Mouse (Mus musculus) stomach, postnatal 0 days (tissue): ENCODE results near the gene Ntm. TPM values are rescaled to one million over a fixed set of nuclear protein-coding genes. Genes with fewer than 3 reads are reported as not detected.

ENCODE experiments used
- ATAC-seq: fragments of 200-750 bp; cut with Nextera tagmentation; 2 replicates; pipeline ENCODE4 v1.8.0; 2017; ENCODE audit not compliant: low FRiP score, low TSS enrichment
- DNase-seq: peaks from one replicate; pipeline ENCODE4 v3.0.0-alpha.2; 2016; ENCODE audit warnings: low spot score
- H3K27ac ChIP-seq: fragments of 300-500 bp; sonication (generic); replicated peaks from 2 replicates; pipeline ENCODE4 v1.5.1; 2014; ENCODE audit warnings: mild to moderate bottlenecking, control low read depth
- H3K27me3 ChIP-seq: fragments of 300-500 bp; sonication (generic); 2 replicates; pipeline ENCODE4 v1.6.1; 2014; ENCODE audit warnings: low read length; ENCODE audit not compliant: control insufficient read depth, insufficient read depth
- H3K36me3 ChIP-seq: fragments of 300-500 bp; sonication (generic); 2 replicates; pipeline ENCODE4 v1.6.1; 2014; ENCODE audit warnings: low read length, mixed read lengths; ENCODE audit not compliant: control insufficient read depth, insufficient read depth
- H3K4me1 ChIP-seq: fragments of 300-500 bp; sonication (generic); replicated peaks from 2 replicates; pipeline ENCODE4 v1.6.1; 2014; ENCODE audit warnings: antibody characterized with exemption; ENCODE audit not compliant: control insufficient read depth, insufficient read depth
- H3K4me2 ChIP-seq: fragments of 300-500 bp; sonication (generic); replicated peaks from 2 replicates; pipeline ENCODE4 v1.6.1; 2014; ENCODE audit warnings: low read depth, mild to moderate bottlenecking, control low read depth, moderate library complexity
- H3K4me3 ChIP-seq: fragments of 300-500 bp; sonication (generic); 2 replicates; pipeline ENCODE4 v1.5.1; 2014; ENCODE audit warnings: low read depth, low read length, control low read depth
- H3K9ac ChIP-seq: fragments of 300-500 bp; sonication (generic); 2 replicates; pipeline ENCODE4 v1.6.1; 2014; ENCODE audit warnings: mild to moderate bottlenecking, low read length, control low read depth, mixed read lengths
- H3K9me3 ChIP-seq: fragments of 300-500 bp; sonication (generic); 2 replicates; pipeline ENCODE4 v1.6.1; 2016; ENCODE audit warnings: low read length; ENCODE audit not compliant: control insufficient read depth
- CTCF ChIP-seq: IDR thresholded peaks from 2 replicates; pipeline ENCODE4 v1.5.1; 2016; ENCODE audit warnings: antibody characterized with exemption, low read depth, mild to moderate bottlenecking, moderate library complexity
- EP300 ChIP-seq: optimal IDR thresholded peaks from 2 replicates; pipeline ENCODE3; 2016; ENCODE audit warnings: antibody characterized with exemption
- WGBS: fragments of 180-500 bp; shearing (Covaris S2); extraction: QIAGEN DNeasy Blood & Tissue Kit; methylation state at CpG from one replicate; pipeline ENCODE4 v1.1.7; 2014; 5-methylcytosine and 5-hydroxymethylcytosine counted together
- polyA plus RNA-seq: library from polyadenylated mRNA; unstranded; fragments of >200 nt; fragmentation: Nextera tagmentation; extraction: Ambion mirVana; gene quantifications from 2 replicates; pipeline ENCODE4 v1.2.1, GENCODE M21; 2015

Ntm gene
- polyA plus RNA-seq, 1 experiment from 2014 or later, result 5.9 TPM

DNA sequence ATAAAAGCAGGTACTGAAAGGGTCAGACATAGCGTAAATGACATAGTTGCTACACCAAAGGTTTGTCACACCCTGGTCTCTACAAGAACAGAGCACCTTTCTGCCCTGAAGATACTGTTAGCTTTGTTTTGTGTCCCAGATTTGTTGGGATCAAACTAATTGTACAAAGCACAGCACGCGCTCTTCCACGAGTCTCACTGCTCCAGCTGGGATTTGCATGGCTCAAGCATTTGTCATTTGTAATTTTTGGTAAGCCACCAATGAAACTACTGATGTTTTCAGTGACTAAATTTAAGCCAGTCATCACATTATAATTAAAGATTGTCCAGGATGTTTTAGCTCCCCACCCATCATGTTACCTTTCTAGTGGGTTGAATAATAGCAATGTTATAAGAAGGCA is 735.2 kb downstream of the Ntm start:
- no peaks in the 10 kb centered on the region for H3K36me3 ChIP-seq
- H3K4me3 ChIP-seq, result no peak overlapping the region
- DNase-seq, result no peak
- H3K4me1 ChIP-seq, result no peaks in the 10 kb centered on the region
- TF ChIP-seq CTCF (no peak), EP300 (no peak)
- H3K27ac ChIP-seq, result no peak overlapping the region
- no peaks in the 10 kb centered on the region for H3K9me3 ChIP-seq
- no peaks in the 10 kb centered on the region for H3K27me3 ChIP-seq
- 86% methylated on average over 4 of the region's 4 CpGs for WGBS
- no peak overlapping the region for H3K9ac ChIP-seq
- H3K4me2 ChIP-seq, result no peak overlapping the region
- no peak for ATAC-seq

DNA sequence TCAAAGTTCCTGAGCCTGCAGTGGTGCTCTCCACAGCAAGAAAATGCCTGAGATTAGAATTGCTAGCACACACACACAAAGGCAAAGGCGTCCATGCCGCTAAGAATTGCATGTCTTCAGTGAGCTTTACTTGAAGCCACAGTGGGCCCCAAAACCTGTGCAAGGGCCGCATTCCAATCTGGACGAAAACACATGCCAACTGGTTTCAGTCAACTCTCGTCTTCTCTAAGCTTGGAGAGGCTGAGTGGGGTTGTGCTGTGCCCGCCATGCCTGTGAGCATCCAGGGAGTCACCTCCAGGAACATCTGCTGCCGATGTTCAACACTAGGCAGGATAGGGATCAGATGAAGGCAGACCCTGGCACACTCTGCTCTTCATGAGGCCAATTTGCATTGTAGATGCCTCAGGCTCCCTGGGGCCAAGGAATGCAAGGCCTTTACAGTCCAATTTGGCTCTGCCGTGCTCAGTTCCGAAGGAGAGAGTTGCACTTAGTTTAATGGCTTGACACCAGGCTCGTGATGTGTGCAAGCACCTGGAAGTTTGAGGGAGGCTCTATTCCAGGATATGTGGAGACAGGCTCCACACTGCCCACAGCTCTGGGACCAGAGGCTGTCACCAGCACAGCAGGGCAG is 739.9 kb downstream of the Ntm start:
- H3K9ac ChIP-seq, result no peak overlapping the region
- no peak overlapping the region for H3K4me2 ChIP-seq
- TF ChIP-seq CTCF (no peak), EP300 (no peak)
- WGBS, result 73% methylated on average over 10 of the region's 10 CpGs
- no peaks in the 10 kb centered on the region for H3K9me3 ChIP-seq
- DNase-seq (no peak), ATAC-seq (no peak)
- H3K27ac ChIP-seq, result no peak overlapping the region
- H3K36me3 ChIP-seq, result no peaks in the 10 kb centered on the region
- H3K4me1 ChIP-seq, result no peaks in the 10 kb centered on the region
- no peaks in the 10 kb centered on the region for H3K27me3 ChIP-seq
- no peak overlapping the region for H3K4me3 ChIP-seq

DNA sequence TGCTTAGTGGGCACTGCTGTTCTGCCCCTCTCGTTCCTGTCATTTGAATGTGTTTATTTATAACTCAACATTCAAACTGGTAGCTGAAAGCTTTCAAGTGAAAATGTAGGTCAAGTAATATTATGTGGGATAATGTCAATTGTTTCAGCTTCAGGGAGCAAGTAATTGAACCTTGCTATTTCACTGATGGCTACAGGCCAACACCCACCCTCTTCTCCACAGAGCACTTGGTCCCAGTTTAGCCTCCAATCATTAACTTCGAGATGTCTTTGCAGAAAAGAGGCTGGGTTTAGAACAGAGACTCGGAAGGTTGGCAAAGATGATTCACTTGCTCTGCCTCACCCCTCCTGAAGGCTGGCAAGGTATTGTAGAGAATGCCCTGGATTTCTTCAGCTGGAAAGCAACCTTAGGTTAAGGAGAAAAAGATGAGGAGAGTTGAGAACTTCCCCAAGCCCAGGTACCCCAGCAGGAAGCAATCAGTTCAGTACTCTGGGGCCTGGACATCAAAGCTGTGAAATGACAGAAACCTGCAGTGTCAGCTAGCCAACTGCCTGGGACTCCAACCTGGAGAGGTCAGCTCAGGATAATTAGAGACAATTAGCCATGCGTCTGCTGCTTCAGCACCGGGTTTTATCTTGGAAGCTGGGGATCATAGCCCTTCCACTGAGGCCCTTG is 741.9 kb downstream of the Ntm start:
- DNase-seq (no peak), ATAC-seq (no peak)
- H3K27me3 ChIP-seq, result no peaks in the 10 kb centered on the region
- H3K9ac ChIP-seq, result no peak overlapping the region
- no peak overlapping the region for H3K27ac ChIP-seq
- H3K9me3 ChIP-seq, result no peaks in the 10 kb centered on the region
- 32% methylated on average over 5 of the region's 5 CpGs for WGBS
- H3K36me3 ChIP-seq, result no peaks in the 10 kb centered on the region
- H3K4me2 ChIP-seq, result no peak overlapping the region
- TF ChIP-seq CTCF, result no peak
- no peak for TF ChIP-seq EP300
- no peak overlapping the region for H3K4me3 ChIP-seq
- no peaks in the 10 kb centered on the region for H3K4me1 ChIP-seq

DNA sequence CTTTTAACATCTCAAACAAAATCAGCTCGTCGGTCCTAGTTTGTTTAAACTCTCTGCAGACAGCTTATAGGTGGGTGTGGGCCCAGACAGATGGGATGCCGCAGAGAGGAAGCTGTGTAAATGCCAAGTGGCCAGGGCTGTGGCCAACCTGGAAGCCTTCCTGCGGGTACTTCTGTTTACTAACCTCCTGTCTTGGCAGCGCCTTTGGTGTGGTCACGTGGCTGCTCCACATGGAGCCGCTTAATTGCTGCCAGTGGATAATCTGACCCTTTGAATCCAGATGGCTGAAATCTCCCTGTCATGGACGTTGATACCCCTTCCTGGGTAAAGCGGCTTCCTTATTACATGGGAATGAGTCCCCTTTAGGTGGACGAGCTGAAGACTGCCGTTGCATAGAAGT is 742.4 kb downstream of the Ntm start:
- TF ChIP-seq EP300 (no peak), CTCF (no peak)
- ATAC-seq, result no peak
- no peaks in the 10 kb centered on the region for H3K36me3 ChIP-seq
- no peak overlapping the region for H3K4me3 ChIP-seq
- no peak for DNase-seq
- no peaks in the 10 kb centered on the region for H3K27me3 ChIP-seq
- H3K27ac ChIP-seq, result no peak overlapping the region
- 41% methylated on average over 11 of the region's 11 CpGs for WGBS
- no peak overlapping the region for H3K9ac ChIP-seq
- no peaks in the 10 kb centered on the region for H3K4me1 ChIP-seq
- no peaks in the 10 kb centered on the region for H3K9me3 ChIP-seq
- H3K4me2 ChIP-seq, result no peak overlapping the region

DNA sequence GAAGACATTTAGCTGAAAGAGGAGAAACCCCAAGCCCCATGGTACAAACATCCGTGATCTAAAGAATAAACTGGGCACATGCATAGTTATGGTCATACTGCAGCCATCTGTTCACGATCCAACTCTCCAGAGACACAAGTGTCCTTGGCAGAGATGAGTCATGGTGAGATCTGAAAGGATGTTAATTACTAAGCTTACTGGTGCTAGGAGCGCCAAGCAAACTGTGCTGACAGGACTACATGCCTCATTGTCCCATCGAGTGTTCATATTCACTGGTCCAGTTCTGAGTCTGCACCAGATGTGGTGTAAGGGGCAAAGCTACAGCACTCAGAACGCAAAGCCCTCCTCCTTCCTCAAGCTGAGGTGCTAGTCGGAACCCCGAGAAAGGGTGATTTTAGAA is 745.0 kb downstream of the Ntm start:
- no peak overlapping the region for H3K9ac ChIP-seq
- no peaks in the 10 kb centered on the region for H3K36me3 ChIP-seq
- H3K4me1 ChIP-seq, result no peaks in the 10 kb centered on the region
- no peak overlapping the region for H3K27ac ChIP-seq
- TF ChIP-seq CTCF (no peak), EP300 (no peak)
- no peak for DNase-seq
- no peaks in the 10 kb centered on the region for H3K27me3 ChIP-seq
- no peak overlapping the region for H3K4me2 ChIP-seq
- no peak for ATAC-seq
- H3K4me3 ChIP-seq, result no peak overlapping the region
- 84% methylated on average over 7 of the region's 7 CpGs for WGBS
- no peaks in the 10 kb centered on the region for H3K9me3 ChIP-seq

DNA sequence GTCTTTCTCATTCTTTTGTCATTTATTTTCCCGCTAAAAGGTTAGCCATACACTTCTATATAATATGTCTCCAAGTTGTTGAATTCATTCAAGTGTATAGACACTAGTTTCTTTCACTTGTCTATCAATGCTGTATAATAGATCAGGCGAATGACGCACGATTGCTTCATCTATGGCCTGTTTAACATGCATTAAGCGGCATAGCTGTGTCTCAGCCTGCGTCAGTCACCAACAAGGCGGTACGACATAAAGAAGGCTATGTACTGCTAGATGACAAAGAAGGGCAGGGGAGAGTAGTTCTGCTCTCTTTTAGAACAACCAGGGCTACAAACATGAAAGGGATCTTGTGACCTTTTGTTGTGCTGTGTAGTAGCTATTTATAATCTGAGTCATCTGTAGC is 746.4 kb downstream of the Ntm start:
- Histone ChIP-seq H3K9me3 (no peaks in the 10 kb centered on the region), H3K9ac (no peak overlapping the region), H3K36me3 (no peaks in the 10 kb centered on the region), H3K27ac (no peak overlapping the region), H3K4me1 (no peaks in the 10 kb centered on the region), H3K27me3 (no peaks in the 10 kb centered on the region), H3K4me2 (no peak overlapping the region), H3K4me3 (no peak overlapping the region)
- no peak for ATAC-seq
- WGBS, result 79% methylated on average over 8 of the region's 8 CpGs
- no peak for DNase-seq
- no peak for TF ChIP-seq EP300
- TF ChIP-seq CTCF, result no peak
